ENCODE assay signal across 16 mouse cellular contexts in genomic region chr14:13349170-13349865, GRCm38 (mm10).
DNase-seq lines count a peak whose midpoint lies in the region; ATAC-seq and TF ChIP-seq lines count a peak whose summit lies in the region.
"Had no signal": no experiment of that assay in that cellular context is flagged by ENCODE, and none has a peak within 500 bp of the region (broad histone marks: within the 10 kb centered on the region; RNA-seq: fewer than 3 reads in every experiment).

No protein-coding gene starts in this region.

- H3K27ac ChIP-seq in hindbrain, embryonic 16.5 days (ENCODE audit: low read depth, low read length): no peak overlapping the region
- no peak overlapping the region for H3K27ac ChIP-seq in hindbrain, embryonic 14.5 days
- H3K27ac ChIP-seq in embryonic facial prominence, embryonic 10.5 days (replicated peaks): peak overlapping the region; percentile 6; the same call in 1 of the 2 replicates
- H3K27ac ChIP-seq in limb, embryonic 14.5 days (replicated peaks; ENCODE audit: low read depth, low read length): no peak overlapping the region
- no peak overlapping the region for H3K27ac ChIP-seq in midbrain, embryonic 15.5 days
- no peak overlapping the region for H3K27ac ChIP-seq in hindbrain, embryonic 11.5 days (ENCODE audit: low read depth, low read length)
- H3K27ac ChIP-seq: embryonic facial prominence, embryonic 13.5 days; liver, embryonic 12.5 days; macrophage had no signal

- WGBS in hindbrain, embryonic 16.5 days: 57% methylated on average over 4 of the region's 4 CpGs
- 61% methylated on average over 4 of the region's 4 CpGs for WGBS in hindbrain, embryonic 14.5 days
- 35% methylated on average over 4 of the region's 4 CpGs for WGBS in embryonic facial prominence, embryonic 10.5 days
- 25% methylated on average over 4 of the region's 4 CpGs for WGBS in limb, embryonic 14.5 days
- WGBS in midbrain, embryonic 15.5 days: 72% methylated on average over 4 of the region's 4 CpGs
- WGBS in hindbrain, embryonic 11.5 days: 65% methylated on average over 4 of the region's 4 CpGs

- peak; percentile 37; the same call in 1 of the 2 replicates for ATAC-seq in hindbrain, embryonic 16.5 days
- no peak for ATAC-seq in hindbrain, embryonic 14.5 days (ENCODE audit: low FRiP score)
- no peak for ATAC-seq in limb, embryonic 14.5 days (ENCODE audit: low FRiP score, low read depth)
- ATAC-seq in midbrain, embryonic 15.5 days (replicated peaks): no peak
- ATAC-seq in hindbrain, embryonic 11.5 days (ENCODE audit: low FRiP score): no peak
- ATAC-seq: liver, embryonic 12.5 days; Patski had no signal

- no peaks in the 10 kb centered on the region for H3K4me1 ChIP-seq in hindbrain, embryonic 16.5 days (ENCODE audit: control insufficient read depth, insufficient read depth, low read depth, low read length)
- no peaks in the 10 kb centered on the region for H3K4me1 ChIP-seq in hindbrain, embryonic 14.5 days (replicated peaks; ENCODE audit: control insufficient read depth, insufficient read depth, low read length)
- H3K4me1 ChIP-seq in embryonic facial prominence, embryonic 10.5 days: peaks cover 11% of the 10 kb centered on the region
- 0 out of 2 replicates have a peak, but pooled peaks cover 2% of the 10 kb centered on the region for H3K4me1 ChIP-seq in limb, embryonic 14.5 days (ENCODE audit: control insufficient read depth, insufficient read depth, low read length)
- H3K4me1 ChIP-seq in midbrain, embryonic 15.5 days: no peaks in the 10 kb centered on the region
- H3K4me1 ChIP-seq in hindbrain, embryonic 11.5 days (replicated peaks; ENCODE audit: control insufficient read depth, insufficient read depth, low read length): no peaks in the 10 kb centered on the region
- H3K4me1 ChIP-seq: embryonic facial prominence, embryonic 13.5 days; liver, embryonic 12.5 days had no signal

- no peaks in the 10 kb centered on the region for H3K27me3 ChIP-seq in hindbrain, embryonic 16.5 days (replicated peaks; ENCODE audit: control insufficient read depth, insufficient read depth, low read length)
- no peaks in the 10 kb centered on the region for H3K27me3 ChIP-seq in hindbrain, embryonic 14.5 days (ENCODE audit: control insufficient read depth, insufficient read depth, low read length)
- no peaks in the 10 kb centered on the region for H3K27me3 ChIP-seq in embryonic facial prominence, embryonic 10.5 days (replicated peaks; ENCODE audit: low read depth, poor library complexity, severe bottlenecking)
- no peaks in the 10 kb centered on the region for H3K27me3 ChIP-seq in limb, embryonic 14.5 days (ENCODE audit: control insufficient read depth, insufficient read depth, low read length)
- H3K27me3 ChIP-seq in midbrain, embryonic 15.5 days (replicated peaks): no peaks in the 10 kb centered on the region
- no peaks in the 10 kb centered on the region for H3K27me3 ChIP-seq in hindbrain, embryonic 11.5 days (ENCODE audit: control insufficient read depth, insufficient read depth, low read length)
- H3K27me3 ChIP-seq: embryonic facial prominence, embryonic 13.5 days; liver, embryonic 12.5 days; Patski had no signal

- no peak overlapping the region for H3K4me2 ChIP-seq in hindbrain, embryonic 16.5 days (ENCODE audit: low read length)
- no peak overlapping the region for H3K4me2 ChIP-seq in hindbrain, embryonic 14.5 days (replicated peaks)
- no peak overlapping the region for H3K4me2 ChIP-seq in limb, embryonic 14.5 days (replicated peaks; ENCODE audit: low read depth, low read length, severe bottlenecking)
- H3K4me2 ChIP-seq in midbrain, embryonic 15.5 days: no peak overlapping the region
- H3K4me2 ChIP-seq in hindbrain, embryonic 11.5 days (replicated peaks; ENCODE audit: low read depth, low read length): no peak overlapping the region
- H3K4me2 ChIP-seq: embryonic facial prominence, embryonic 13.5 days; liver, embryonic 12.5 days had no signal

- DNase-seq in hindbrain, embryonic 14.5 days (ENCODE audit: low spot score): no peak
- DNase-seq in ZHBTc4 (ENCODE audit: low read depth, low spot score): peak; percentile 69
- peak; percentile 49 for DNase-seq in embryonic facial prominence, embryonic 10.5 days (ENCODE audit: low spot score)
- peak; percentile 24 for DNase-seq in limb, embryonic 14.5 days (ENCODE audit: low spot score)
- DNase-seq in hindbrain, embryonic 11.5 days (ENCODE audit: low spot score): no peak
- no peak for DNase-seq in layer of hippocampus, postnatal 25 days (ENCODE audit: extremely low spot score in 1 of 2, low spot score in 1 of 2)
- DNase-seq: adrenal gland, postnatal 36 days; cerebellum, adult 11 months; kidney, adult 8-10 months; retina, postnatal 1 day had no signal

- no peaks in the 10 kb centered on the region for H3K36me3 ChIP-seq in hindbrain, embryonic 16.5 days (ENCODE audit: control insufficient read depth, insufficient read depth, low read length)
- no peaks in the 10 kb centered on the region for H3K36me3 ChIP-seq in hindbrain, embryonic 14.5 days (replicated peaks; ENCODE audit: control insufficient read depth, insufficient read depth)
- H3K36me3 ChIP-seq in embryonic facial prominence, embryonic 10.5 days (replicated peaks): no peaks in the 10 kb centered on the region
- H3K36me3 ChIP-seq in limb, embryonic 14.5 days (ENCODE audit: control insufficient read depth, insufficient read depth, low read length): no peaks in the 10 kb centered on the region
- H3K36me3 ChIP-seq in midbrain, embryonic 15.5 days (replicated peaks): no peaks in the 10 kb centered on the region
- H3K36me3 ChIP-seq in hindbrain, embryonic 11.5 days (ENCODE audit: control insufficient read depth, insufficient read depth, low read length): no peaks in the 10 kb centered on the region
- H3K36me3 ChIP-seq: embryonic facial prominence, embryonic 13.5 days; liver, embryonic 12.5 days had no signal

- H3K9me3 ChIP-seq in hindbrain, embryonic 16.5 days (ENCODE audit: control insufficient read depth, low read length): peaks cover 4% of the 10 kb centered on the region; the same call in 1 of the 2 replicates
- no peaks in the 10 kb centered on the region for H3K9me3 ChIP-seq in hindbrain, embryonic 14.5 days (ENCODE audit: control insufficient read depth, low read length)
- H3K9me3 ChIP-seq in embryonic facial prominence, embryonic 10.5 days: no peaks in the 10 kb centered on the region
- H3K9me3 ChIP-seq in limb, embryonic 14.5 days (ENCODE audit: control insufficient read depth, low read length): no peaks in the 10 kb centered on the region
- H3K9me3 ChIP-seq in midbrain, embryonic 15.5 days: no peaks in the 10 kb centered on the region
- no peaks in the 10 kb centered on the region for H3K9me3 ChIP-seq in hindbrain, embryonic 11.5 days (ENCODE audit: control insufficient read depth, low read length)
- H3K9me3 ChIP-seq: liver, embryonic 12.5 days had no signal

- no peak overlapping the region for H3K9ac ChIP-seq in hindbrain, embryonic 16.5 days (ENCODE audit: low read depth, low read length)
- H3K9ac ChIP-seq in hindbrain, embryonic 14.5 days: no peak overlapping the region
- H3K9ac ChIP-seq in limb, embryonic 14.5 days (ENCODE audit: low read depth, low read length, severe bottlenecking): no peak overlapping the region
- H3K9ac ChIP-seq in midbrain, embryonic 15.5 days: no peak overlapping the region
- no peak overlapping the region for H3K9ac ChIP-seq in hindbrain, embryonic 11.5 days (ENCODE audit: low read depth, low read length)
- H3K9ac ChIP-seq: embryonic facial prominence, embryonic 13.5 days; liver, embryonic 12.5 days had no signal

- H3K4me3 ChIP-seq in hindbrain, embryonic 16.5 days (ENCODE audit: low read length): no peak overlapping the region
- no peak overlapping the region for H3K4me3 ChIP-seq in hindbrain, embryonic 14.5 days (replicated peaks; ENCODE audit: low read length)
- H3K4me3 ChIP-seq in embryonic facial prominence, embryonic 10.5 days: no peak overlapping the region
- H3K4me3 ChIP-seq in limb, embryonic 14.5 days (replicated peaks; ENCODE audit: low read length): no peak overlapping the region
- H3K4me3 ChIP-seq in midbrain, embryonic 15.5 days: no peak overlapping the region
- H3K4me3 ChIP-seq in hindbrain, embryonic 11.5 days (ENCODE audit: low read depth, low read length): no peak overlapping the region
- H3K4me3 ChIP-seq: embryonic facial prominence, embryonic 13.5 days; liver, embryonic 12.5 days had no signal

- TF ChIP-seq POLR2A in limb, embryonic 14.5 days (IDR thresholded peaks at IDR 0.05; ENCODE audit: borderline replicate concordance, extremely low read depth, insufficient read depth, insufficient read length): no peak

Comparison
In these comparisons a context has a peak if more than half of its experiments do, and no peak if none do; other contexts are left out.
1. DNase-seq: peak in ZHBTc4 (single experiment), embryonic facial prominence, embryonic 10.5 days (single experiment) and limb, embryonic 14.5 days (single experiment); none in hindbrain, embryonic 14.5 days (single experiment), hindbrain, embryonic 11.5 days (single experiment) and layer of hippocampus, postnatal 25 days (0 of 2).